Mouse (Mus musculus): ENCODE results near the gene Ccdc61. TPM values are rescaled to one million over a fixed set of nuclear protein-coding genes. Genes with fewer than 3 reads are reported as not detected.

Gene Ccdc61
- polyA plus RNA-seq, 1 experiment: 4.4 TPM

- Histone ChIP-seq H3K27ac (replicated peaks; ENCODE audit: low read depth, low read length) (peak within 1 kb of the TSS; percentile 100), H3K4me1 (ENCODE audit: control insufficient read depth, insufficient read depth, insufficient read length, low read length) (peaks cover 6% of the 10 kb centered on the region), H3K4me3 (ENCODE audit: insufficient read depth, low read depth, low read length) (peak within 1 kb of the TSS; percentile 91)
Observed at GRCm38 (mm10) chr7:18925162-18925938, 15.1 kb upstream of the Ccdc61 start, which contains the start of gene Nova2. TSS of gene Nova2 (plus strand) at chr7:18925888.

- no peak overlapping the region for H3K4me3 ChIP-seq (ENCODE audit: insufficient read depth, low read depth, low read length)
- no peak overlapping the region for H3K27ac ChIP-seq (replicated peaks; ENCODE audit: low read depth, low read length)
- peaks cover 3% of the 10 kb centered on the region; the same call in 1 of the 2 replicates for H3K4me1 ChIP-seq (ENCODE audit: control insufficient read depth, insufficient read depth, insufficient read length, low read length)
Observed at GRCm38 (mm10) chr7:18924321-18924720, 14.1 kb upstream of the Ccdc61 start.

- no peak overlapping the region for H3K27ac ChIP-seq (replicated peaks; ENCODE audit: low read depth, low read length)
- no peak overlapping the region for H3K4me3 ChIP-seq (ENCODE audit: insufficient read depth, low read depth, low read length)
- H3K4me1 ChIP-seq (ENCODE audit: control insufficient read depth, insufficient read depth, insufficient read length, low read length): peaks cover 1% of the 10 kb centered on the region; the same call in 1 of the 2 replicates
Observed at GRCm38 (mm10) chr7:18923711-18924191, 13.5 kb upstream of the Ccdc61 start.

- Histone ChIP-seq H3K4me1 (ENCODE audit: control insufficient read depth, insufficient read depth, insufficient read length, low read length) (no peaks in the 10 kb centered on the region), H3K27ac (replicated peaks; ENCODE audit: low read depth, low read length) (no peak overlapping the region), H3K4me3 (ENCODE audit: insufficient read depth, low read depth, low read length) (no peak overlapping the region)
Observed at GRCm38 (mm10) chr7:18923267-18923666, 13.1 kb upstream of the Ccdc61 start.

- no peak overlapping the region for H3K27ac ChIP-seq (replicated peaks; ENCODE audit: low read depth, low read length)
- no peak overlapping the region for H3K4me3 ChIP-seq (ENCODE audit: insufficient read depth, low read depth, low read length)
- H3K4me1 ChIP-seq (ENCODE audit: control insufficient read depth, insufficient read depth, insufficient read length, low read length): no peaks in the 10 kb centered on the region
Observed at GRCm38 (mm10) chr7:18922807-18923206, 12.6 kb upstream of the Ccdc61 start.

GRCm38 (mm10) chr7:18921069-18921468, 10.9 kb upstream of the Ccdc61 start:
- Histone ChIP-seq H3K4me1 (ENCODE audit: control insufficient read depth, insufficient read depth, insufficient read length, low read length) (no peaks in the 10 kb centered on the region), H3K4me3 (ENCODE audit: insufficient read depth, low read depth, low read length) (peak overlapping the region; percentile 21; the same call in 1 of the 2 replicates), H3K27ac (replicated peaks; ENCODE audit: low read depth, low read length) (peak overlapping the region; percentile 91)

- H3K4me1 ChIP-seq (ENCODE audit: control insufficient read depth, insufficient read depth, insufficient read length, low read length): no peaks in the 10 kb centered on the region
- no peak overlapping the region for H3K27ac ChIP-seq (replicated peaks; ENCODE audit: low read depth, low read length)
Observed at GRCm38 (mm10) chr7:18917931-18918330, 7.7 kb upstream of the Ccdc61 start.

GRCm38 (mm10) chr7:18916254-18916653, 6.0 kb upstream of the Ccdc61 start:
- H3K27ac ChIP-seq (replicated peaks; ENCODE audit: low read depth, low read length): no peak overlapping the region
- no peaks in the 10 kb centered on the region for H3K4me1 ChIP-seq (ENCODE audit: control insufficient read depth, insufficient read depth, insufficient read length, low read length)
- no peak overlapping the region for H3K4me3 ChIP-seq (ENCODE audit: insufficient read depth, low read depth, low read length)

More at GRCm38 (mm10) chr7:18917931-18918330, 7.7 kb upstream of the Ccdc61 start:
- H3K4me3 ChIP-seq (ENCODE audit: insufficient read depth, low read depth, low read length): no peak overlapping the region

- peak overlapping the region; percentile 82 for H3K4me3 ChIP-seq (ENCODE audit: insufficient read depth, low read depth, low read length)
- no peak overlapping the region for H3K27ac ChIP-seq (replicated peaks; ENCODE audit: low read depth, low read length)
- H3K4me1 ChIP-seq (ENCODE audit: control insufficient read depth, insufficient read depth, insufficient read length, low read length): peaks cover 17% of the 10 kb centered on the region
Observed at GRCm38 (mm10) chr7:18909797-18910196, 418 bp downstream of the Ccdc61 start.

- Histone ChIP-seq H3K27ac (replicated peaks; ENCODE audit: low read depth, low read length) (no peak overlapping the region), H3K4me3 (ENCODE audit: insufficient read depth, low read depth, low read length) (no peak overlapping the region), H3K4me1 (ENCODE audit: control insufficient read depth, insufficient read depth, insufficient read length, low read length) (peaks cover 13% of the 10 kb centered on the region; the same call in 1 of the 2 replicates)
Observed at GRCm38 (mm10) chr7:18904971-18905370, 5.2 kb downstream of the Ccdc61 start.

GRCm38 (mm10) chr7:18902486-18902885, 7.7 kb downstream of the Ccdc61 start:
- no peak overlapping the region for H3K27ac ChIP-seq (replicated peaks; ENCODE audit: low read depth, low read length)
- H3K4me3 ChIP-seq (ENCODE audit: insufficient read depth, low read depth, low read length): no peak overlapping the region
- H3K4me1 ChIP-seq (ENCODE audit: control insufficient read depth, insufficient read depth, insufficient read length, low read length): 0 out of 2 replicates have a peak, but pooled peaks cover 3% of the 10 kb centered on the region

- no peaks in the 10 kb centered on the region for H3K4me1 ChIP-seq (ENCODE audit: control insufficient read depth, insufficient read depth, insufficient read length, low read length)
- no peak overlapping the region for H3K4me3 ChIP-seq (ENCODE audit: insufficient read depth, low read depth, low read length)
- no peak overlapping the region for H3K27ac ChIP-seq (replicated peaks; ENCODE audit: low read depth, low read length)
Observed at GRCm38 (mm10) chr7:18900513-18900912, 9.7 kb downstream of the Ccdc61 start.

- Histone ChIP-seq H3K4me1 (ENCODE audit: control insufficient read depth, insufficient read depth, insufficient read length, low read length) (peaks cover 4% of the 10 kb centered on the region; the same call in 1 of the 2 replicates), H3K27ac (replicated peaks; ENCODE audit: low read depth, low read length) (no peak overlapping the region), H3K4me3 (ENCODE audit: insufficient read depth, low read depth, low read length) (no peak overlapping the region)
Observed at GRCm38 (mm10) chr7:18896536-18896935, 13.7 kb downstream of the Ccdc61 start.

GRCm38 (mm10) chr7:18893651-18894430, 16.4 kb downstream of the Ccdc61 start:
- Histone ChIP-seq H3K4me3 (ENCODE audit: insufficient read depth, low read depth, low read length) (peak overlapping the region; percentile 38), H3K4me1 (ENCODE audit: control insufficient read depth, insufficient read depth, insufficient read length, low read length) (peaks cover 4% of the 10 kb centered on the region; the same call in 1 of the 2 replicates), H3K27ac (replicated peaks; ENCODE audit: low read depth, low read length) (no peak overlapping the region)

- H3K4me1 ChIP-seq (ENCODE audit: control insufficient read depth, insufficient read depth, insufficient read length, low read length): peaks cover 4% of the 10 kb centered on the region; the same call in 1 of the 2 replicates
- H3K4me3 ChIP-seq (ENCODE audit: insufficient read depth, low read depth, low read length): no peak overlapping the region
- no peak overlapping the region for H3K27ac ChIP-seq (replicated peaks; ENCODE audit: low read depth, low read length)
Observed at GRCm38 (mm10) chr7:18893009-18893408, 17.2 kb downstream of the Ccdc61 start.

All from brown adipose tissue, adult 24 weeks (tissue).